Mouse (Mus musculus): ENCODE results near the gene Evi2b. TPM values are rescaled to one million over a fixed set of nuclear protein-coding genes. Genes with fewer than 3 reads are reported as not detected.
A peak's percentile ranks its signal among the peaks of the same experiment; 100 is the strongest.

The Evi2b gene
- total and polyA plus RNA-seq, 3 experiments = 12.0 to 105 (median 40.5) TPM

DNA sequence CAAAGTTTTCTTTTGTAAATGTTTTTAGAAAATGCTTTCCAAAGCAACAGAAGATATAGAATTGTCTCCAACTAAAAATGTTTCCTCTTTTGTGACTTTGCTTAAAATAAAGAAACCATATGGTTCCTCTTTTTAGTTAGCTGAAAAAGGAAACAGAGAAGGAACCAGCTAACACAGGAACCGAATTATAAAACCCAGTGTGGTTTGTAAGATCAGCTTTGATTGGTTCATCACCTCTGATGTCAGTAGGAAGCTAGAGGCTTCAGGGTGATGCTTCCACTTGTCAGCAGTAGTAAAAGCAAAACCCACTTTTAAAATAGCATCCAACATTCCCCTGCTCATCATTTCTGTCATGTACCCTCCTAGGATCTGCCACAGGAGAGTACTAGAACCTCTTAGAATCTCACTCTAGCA lies 3.7 kb downstream of the Evi2b start (continued):
- no peak for TF ChIP-seq ZKSCAN1 (IDR thresholded peaks at IDR 0.05; ENCODE audit: borderline replicate concordance, low read depth, low read length)
- peak; percentile 3; the same call in 1 of the 2 replicates for TF ChIP-seq SMC3 (IDR thresholded peaks at IDR 0.05; ENCODE audit: low read depth, low read length)
- TF ChIP-seq ZC3H11A (IDR thresholded peaks at IDR 0.05; ENCODE audit: low read depth, low read length) = no peak
- peak; percentile 72; the same call in 1 of the 2 replicates for TF ChIP-seq MYC (IDR thresholded peaks at IDR 0.05; ENCODE audit: low read depth, low read length)
- TF ChIP-seq MXI1 (IDR thresholded peaks at IDR 0.05; ENCODE audit: low read depth, low read length) = no peak; the same call in 1 of the 2 replicates
- TF ChIP-seq TBP (conservative IDR thresholded peaks at IDR 0.05; ENCODE audit: low read depth, low read length) = peak; percentile 97
- TF ChIP-seq GABPA (IDR thresholded peaks at IDR 0.05; ENCODE audit: insufficient replicate concordance, low read depth, low read length) = no peak
- TF ChIP-seq EP300 (IDR thresholded peaks at IDR 0.05; ENCODE audit: low read length) = peak; percentile 87; the same call in 1 of the 2 replicates
- TF ChIP-seq ELF1 (IDR thresholded peaks at IDR 0.05; ENCODE audit: low read depth, low read length) = peak; percentile 78
- TF ChIP-seq ZMIZ1 (IDR thresholded peaks at IDR 0.05; ENCODE audit: low read depth, low read length) = no peak; the same call in 1 of the 2 replicates
- peak; percentile 70; the same call in 1 of the 2 replicates for TF ChIP-seq MAFK (IDR thresholded peaks at IDR 0.05; ENCODE audit: insufficient replicate concordance, low read length)
- TF ChIP-seq CHD2 (IDR thresholded peaks at IDR 0.05; ENCODE audit: low read length) = peak; percentile 49; the same call in 1 of the 2 replicates
- TF ChIP-seq NELFE (IDR thresholded peaks at IDR 0.05; ENCODE audit: low read depth, low read length) = no peak
- TF ChIP-seq RAD21 (IDR thresholded peaks at IDR 0.05; ENCODE audit: low read depth, low read length) = peak; percentile 12
- no peak for TF ChIP-seq USF1 (IDR thresholded peaks at IDR 0.05; ENCODE audit: low read depth, low read length)
- peak; percentile 57 for TF ChIP-seq BHLHE40 (IDR thresholded peaks at IDR 0.05; ENCODE audit: low read depth, low read length)

- peak overlapping the region; percentile 69; the same call in 1 of the 2 replicates for H3K27ac ChIP-seq (ENCODE audit: insufficient read depth, low read depth)
- dilution Hi-C loops (cut with MboI; ENCODE audit: extremely low pct_ligation_motif_present, extremely low pct_unique_long_range_greater_than_20kb, low sequenced_read_pairs) (no loop called here), in situ Hi-C loops (cut with MboI; ENCODE audit: low pct_ligation_motif_present, low pct_unique_long_range_greater_than_20kb, low sequenced_read_pairs) (no loop called here)
- H3K27me3 ChIP-seq (replicated peaks) = no peaks in the 10 kb centered on the region
- H3K4me2 ChIP-seq (ENCODE audit: insufficient read depth, low read depth, poor library complexity, severe bottlenecking) = peak overlapping the region; percentile 98
- H3K9me3 ChIP-seq (replicated peaks; ENCODE audit: low read length) = no peaks in the 10 kb centered on the region
- H3K9ac ChIP-seq (ENCODE audit: insufficient read depth, low read depth) = peak overlapping the region; percentile 82
- TF ChIP-seq MYC (IDR thresholded peaks at IDR 0.05; ENCODE audit: low read depth, low read length) (0 out of 2 replicates have a peak, but pooled peaks have one; percentile 43), GABPA (IDR thresholded peaks at IDR 0.05; ENCODE audit: insufficient replicate concordance, low read depth, low read length) (no peak), CHD1 (IDR thresholded peaks at IDR 0.05; ENCODE audit: low read depth, low read length) (peak; percentile 10; the same call in 1 of the 2 replicates)
- H3K4me3 ChIP-seq (replicated peaks in 1 of 3; ENCODE audit: low read depth in 2 of 3, low read length in 2 of 3, poor library complexity in 1 of 3) = peak overlapping the region in 2 of 3 experiments; percentile 0 to 41
- H3K79me2 ChIP-seq (replicated peaks; ENCODE audit: control insufficient read depth, extremely low read depth, insufficient read depth, poor library complexity, severe bottlenecking) = peaks cover 65% of the 10 kb centered on the region
- peaks cover 22 to 41% of the 10 kb centered on the region in 2 experiments for H3K36me3 ChIP-seq (replicated peaks in 1 of 2; ENCODE audit: control insufficient read depth in 1 of 2, insufficient read depth in 1 of 2, low read length in 1 of 2)
- peaks cover 17 to 57% of the 10 kb centered on the region in 2 experiments for H3K4me1 ChIP-seq (ENCODE audit: control insufficient read depth in 1 of 2, insufficient read depth in 2 of 2)
- no peak for DNase-seq (ENCODE audit: extremely low read depth)
Observed at GRCm38 (mm10) chr11:79519299-79519698, 4.3 kb downstream of the Evi2b start.

GRCm38 (mm10) chr11:79515798-79516197 lies 7.8 kb downstream of the Evi2b start:
- dilution Hi-C loops (cut with MboI; ENCODE audit: extremely low pct_ligation_motif_present, extremely low pct_unique_long_range_greater_than_20kb, low sequenced_read_pairs) (no loop called here), in situ Hi-C loops (cut with MboI; ENCODE audit: low pct_ligation_motif_present, low pct_unique_long_range_greater_than_20kb, low sequenced_read_pairs) (no loop called here)
- peaks cover 28 to 64% of the 10 kb centered on the region in 2 experiments for H3K36me3 ChIP-seq (replicated peaks in 1 of 2; ENCODE audit: control insufficient read depth in 1 of 2, insufficient read depth in 1 of 2, low read length in 1 of 2)
- H3K79me2 ChIP-seq (replicated peaks; ENCODE audit: control insufficient read depth, extremely low read depth, insufficient read depth, poor library complexity, severe bottlenecking) = peaks cover 52% of the 10 kb centered on the region
- no peaks in the 10 kb centered on the region for H3K9me3 ChIP-seq (replicated peaks; ENCODE audit: low read length)
- no peaks in the 10 kb centered on the region for H3K27me3 ChIP-seq (replicated peaks)
- no peak overlapping the region for H3K9ac ChIP-seq (ENCODE audit: insufficient read depth, low read depth)
- H3K4me1 ChIP-seq (ENCODE audit: control insufficient read depth in 1 of 2, insufficient read depth in 2 of 2) = peaks cover 13 to 52% of the 10 kb centered on the region in 2 experiments
- no peak overlapping the region for H3K4me3 ChIP-seq (replicated peaks in 1 of 3; ENCODE audit: low read depth in 2 of 3, low read length in 2 of 3, poor library complexity in 1 of 3)
- no peak overlapping the region for H3K27ac ChIP-seq (ENCODE audit: insufficient read depth, low read depth)
- TF ChIP-seq MXI1 (IDR thresholded peaks at IDR 0.05; ENCODE audit: low read depth, low read length) (no peak), NELFE (IDR thresholded peaks at IDR 0.05; ENCODE audit: low read depth, low read length) (no peak), EP300 (IDR thresholded peaks at IDR 0.05; ENCODE audit: low read length) (no peak), MAFK (IDR thresholded peaks at IDR 0.05; ENCODE audit: insufficient replicate concordance, low read length) (no peak), ZC3H11A (IDR thresholded peaks at IDR 0.05; ENCODE audit: low read depth, low read length) (no peak), SIN3A (IDR thresholded peaks at IDR 0.05; ENCODE audit: low read length) (no peak), MAZ (IDR thresholded peaks at IDR 0.05; ENCODE audit: low read depth, low read length) (no peak)
- H3K4me2 ChIP-seq (ENCODE audit: insufficient read depth, low read depth, poor library complexity, severe bottlenecking) = no peak overlapping the region
- no peak for DNase-seq (ENCODE audit: extremely low read depth)

Data from CH12.LX (cell line).